Mouse (Mus musculus) effector memory CD4-positive, alpha-beta T cell, adult 7 months (primary cell): ENCODE data around the gene Hes5. TPM values are rescaled to one million over a fixed set of nuclear protein-coding genes. Genes with fewer than 3 reads are reported as not detected.

Experiments
- polyA plus RNA-seq: library from polyadenylated mRNA; unstranded; fragments of 100-300 nt; shearing (Covaris generic); gene quantifications from one replicate; pipeline ENCODE4 v1.2.1, GENCODE M21; 2017

The Hes5 gene
- 0.43 TPM for polyA plus RNA-seq

DNA sequence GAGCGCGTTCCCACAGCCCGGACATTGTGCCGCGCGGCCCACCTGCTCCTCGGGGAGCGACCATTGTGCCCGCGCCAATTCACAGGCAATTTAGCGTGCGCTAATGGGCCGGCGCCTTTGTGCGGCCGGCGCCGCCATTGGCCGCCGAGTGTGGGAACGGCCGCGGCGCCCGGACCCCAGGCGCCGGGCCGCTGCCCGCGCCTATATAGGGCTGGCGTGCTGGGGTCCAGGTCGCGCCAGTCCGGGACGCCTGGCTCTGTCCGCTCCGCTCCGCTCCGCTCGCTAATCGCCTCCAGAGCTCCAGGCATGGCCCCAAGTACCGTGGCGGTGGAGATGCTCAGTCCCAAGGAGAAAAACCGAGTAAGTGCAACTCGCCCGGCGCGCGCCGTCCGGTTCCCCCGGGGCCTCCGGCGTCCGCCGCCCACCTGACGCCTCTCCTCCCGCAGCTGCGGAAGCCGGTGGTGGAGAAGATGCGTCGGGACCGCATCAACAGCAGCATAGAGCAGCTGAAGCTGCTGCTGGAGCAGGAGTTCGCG is at the start of gene Hes5:
Gene Hes5 (plus strand): TSS at position 234 of the 536 bp plus-strand sequence.

GRCm38 (mm10) chr4:154928395-154929087 is 32.2 kb upstream of the Hes5 start, which contains the start of gene Tnfrsf14:
Tnfrsf14 (minus strand) TSS chr4:154928563.

DNA sequence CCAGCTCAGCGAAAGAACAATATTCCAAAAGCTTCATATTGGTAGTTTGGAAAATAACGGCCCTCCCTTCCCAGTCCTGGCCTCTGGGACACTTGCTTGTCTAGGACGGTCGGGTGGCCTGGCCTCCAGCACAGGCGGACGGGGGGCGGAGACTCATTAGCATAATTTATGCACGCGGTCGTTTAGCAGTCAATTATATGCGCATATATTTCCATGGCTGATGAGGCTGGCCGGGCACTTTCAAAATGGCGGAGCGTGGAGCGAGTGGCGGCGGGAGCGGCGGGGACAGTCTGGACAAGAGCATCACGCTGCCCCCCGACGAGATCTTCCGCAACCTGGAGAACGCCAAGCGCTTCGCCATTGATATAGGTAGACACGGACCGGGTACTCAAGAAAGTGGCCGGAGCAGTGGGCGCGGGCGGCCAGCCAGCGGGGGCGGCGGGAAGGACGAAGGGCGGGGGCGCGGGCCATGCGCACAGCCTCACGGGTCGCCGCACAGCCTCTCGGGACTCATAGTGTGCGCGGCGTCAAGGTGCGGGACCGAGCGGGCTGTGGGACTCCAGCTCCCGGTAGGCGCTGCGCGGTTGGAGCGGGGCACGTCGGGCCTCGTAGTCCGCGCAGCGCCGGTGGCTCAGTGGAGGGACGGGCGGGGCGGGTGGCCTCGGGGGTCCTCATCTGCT is 3.3 kb downstream of the Hes5 start, which contains the start of gene Pank4:
Gene Pank4 (plus strand): TSS at position 223 of the 680 bp plus-strand sequence.

Other genes with a start within 250 kb of the Hes5 start
- 0.20 TPM for gene Ttc34, start 123.5 kb upstream of the Hes5 start, polyA plus RNA-seq
- not detected for gene Mmel1, start 91.3 kb upstream of the Hes5 start, polyA plus RNA-seq
- gene Fam213b, start 61.8 kb upstream of the Hes5 start, polyA plus RNA-seq = 6.7 TPM
- gene Tnfrsf14, start 32.4 kb upstream of the Hes5 start, polyA plus RNA-seq = 8.7 TPM
- gene Pank4, start 3.2 kb downstream of the Hes5 start, polyA plus RNA-seq = 54.9 TPM
- 0.17 TPM for gene Plch2, start 95.9 kb downstream of the Hes5 start, polyA plus RNA-seq
- 3.1 TPM for gene Pex10, start 106.1 kb downstream of the Hes5 start, polyA plus RNA-seq
- 130 TPM for gene Rer1, start 125.5 kb downstream of the Hes5 start, polyA plus RNA-seq
- 2.1 TPM for gene Morn1, start 125.7 kb downstream of the Hes5 start, polyA plus RNA-seq